In the genomic region with DNA sequence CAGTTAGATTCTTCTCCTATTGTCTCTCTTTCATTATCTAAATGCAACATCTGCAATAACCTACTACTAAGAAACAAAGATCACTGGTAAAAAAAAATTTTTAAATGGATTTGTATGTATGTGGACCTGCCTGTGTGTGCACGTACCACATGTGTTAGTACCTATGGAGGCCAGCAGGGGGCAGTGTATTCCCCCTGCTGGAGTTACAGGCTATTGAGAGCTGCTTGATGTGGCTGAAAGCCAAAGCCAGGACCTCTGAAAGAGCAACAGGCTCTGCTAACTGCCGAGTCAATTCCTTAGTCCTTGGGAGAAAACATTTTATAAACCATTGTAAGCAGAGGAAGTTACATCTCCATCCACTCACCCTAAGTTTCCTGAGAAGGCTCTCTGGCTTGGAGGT, we compare ENCODE assay signal across 10 mouse cellular contexts. TPM values are rescaled to one million over a fixed set of nuclear protein-coding genes. Genes with fewer than 3 reads are reported as not detected.
DNase-seq lines count a peak whose midpoint lies in the region; ATAC-seq lines count a peak whose summit lies in the region.
"Had no signal": no experiment of that assay in that cellular context is flagged by ENCODE, and none has a peak within 500 bp of the region (broad histone marks: within the 10 kb centered on the region; RNA-seq: fewer than 3 reads in every experiment).

No protein-coding gene starts in this region.

- H3K36me3 ChIP-seq in heart, embryonic 11.5 days (ENCODE audit: control insufficient read depth, insufficient read depth, low read length) = no peaks in the 10 kb centered on the region
- H3K36me3 ChIP-seq in splenic B cell, adult 2 months (ENCODE audit: control insufficient read depth, insufficient read depth, low read length, poor library complexity, severe bottlenecking) = no peaks in the 10 kb centered on the region
- no peaks in the 10 kb centered on the region for H3K36me3 ChIP-seq in intestine, embryonic 15.5 days
- H3K36me3 ChIP-seq: heart, embryonic 15.5 days had no signal

- H3K27ac ChIP-seq in heart, embryonic 11.5 days (ENCODE audit: low read depth, low read length) = no peak overlapping the region
- no peak overlapping the region for H3K27ac ChIP-seq in intestine, embryonic 15.5 days
- H3K27ac ChIP-seq: heart, embryonic 15.5 days had no signal

- H3K9ac ChIP-seq in heart, embryonic 11.5 days (ENCODE audit: low read depth, low read length) = no peak overlapping the region
- no peak overlapping the region for H3K9ac ChIP-seq in intestine, embryonic 15.5 days
- H3K9ac ChIP-seq: heart, embryonic 15.5 days had no signal

- H3K9me3 ChIP-seq in heart, embryonic 11.5 days (replicated peaks; ENCODE audit: control insufficient read depth, low read length) = no peaks in the 10 kb centered on the region
- H3K9me3 ChIP-seq in intestine, embryonic 15.5 days = 0 out of 2 replicates have a peak, but pooled peaks cover 4% of the 10 kb centered on the region
- H3K9me3 ChIP-seq: heart, embryonic 15.5 days had no signal

- DNase-seq in heart, adult 11 months = peak; percentile 96
- peak; percentile 63 to 70 for DNase-seq in right cerebral cortex, postnatal 10 days (ENCODE audit: low spot score in 2 of 2)
- no peak for DNase-seq in right cerebral cortex, postnatal 25 days
- peak; percentile 63 to 74 for DNase-seq in cerebellum, postnatal 14 days
- DNase-seq in kidney, postnatal 14 days = peak; percentile 80
- peak; percentile 65 for DNase-seq in splenic B cell, adult 2 months (ENCODE audit: low read depth, low spot score)

- H3K4me2 ChIP-seq in heart, embryonic 11.5 days = no peak overlapping the region
- no peak overlapping the region for H3K4me2 ChIP-seq in intestine, embryonic 15.5 days (replicated peaks)
- H3K4me2 ChIP-seq: heart, embryonic 15.5 days had no signal

- WGBS in heart, embryonic 11.5 days (ENCODE audit: insufficient replicate concordance) = 61% methylated on average over 2 of the region's 2 CpGs
- WGBS in intestine, embryonic 15.5 days = 61% methylated on average over 2 of the region's 2 CpGs

- peaks cover 2% of the 10 kb centered on the region; the same call in 1 of the 2 replicates for H3K4me1 ChIP-seq in heart, embryonic 11.5 days (ENCODE audit: control insufficient read depth, insufficient read depth, low read length)
- 0 out of 2 replicates have a peak, but pooled peaks cover 7% of the 10 kb centered on the region for H3K4me1 ChIP-seq in intestine, embryonic 15.5 days (replicated peaks)
- H3K4me1 ChIP-seq: heart, embryonic 15.5 days had no signal

- ATAC-seq in heart, embryonic 11.5 days (replicated peaks; ENCODE audit: insufficient number of reproducible peaks, low FRiP score, low TSS enrichment) = no peak
- ATAC-seq in intestine, embryonic 15.5 days = no peak

- no peak overlapping the region for H3K4me3 ChIP-seq in heart, embryonic 11.5 days (ENCODE audit: low read depth, low read length)
- H3K4me3 ChIP-seq in intestine, embryonic 15.5 days (replicated peaks) = no peak overlapping the region
- H3K4me3 ChIP-seq: heart, embryonic 15.5 days; myocyte had no signal

- H3K27me3 ChIP-seq in heart, embryonic 11.5 days (ENCODE audit: control insufficient read depth, insufficient read depth, low read length) = no peaks in the 10 kb centered on the region
- no peaks in the 10 kb centered on the region for H3K27me3 ChIP-seq in splenic B cell, adult 2 months (ENCODE audit: control insufficient read depth, insufficient read depth, low read length, poor library complexity, severe bottlenecking)
- H3K27me3 ChIP-seq in intestine, embryonic 15.5 days (replicated peaks) = no peaks in the 10 kb centered on the region
- H3K27me3 ChIP-seq: heart, embryonic 15.5 days had no signal

RNA-seq across cellular contexts. Expression of gene Ece1, which starts 10.6 kb away (rescaled TPM):
- 129 and 157 TPM in 2 replicates for polyA plus RNA-seq in heart, embryonic 11.5 days (2014; fragmentation: Nextera tagmentation; extraction: Ambion mirVana)
- 56.0 and 60.1 TPM in 2 replicates for polyA plus RNA-seq in intestine, embryonic 15.5 days (2015; fragmentation: Nextera tagmentation; extraction: Ambion mirVana)

RNA-seq across cellular contexts. Expression of gene Alpl, which starts 55.3 kb away (rescaled TPM):
- polyA plus RNA-seq in heart, embryonic 11.5 days (2014; fragmentation: Nextera tagmentation; extraction: Ambion mirVana) = 0.86 and 1.2 TPM in 2 replicates
- polyA plus RNA-seq in intestine, embryonic 15.5 days (2015; fragmentation: Nextera tagmentation; extraction: Ambion mirVana) = 3.8 and 4.6 TPM in 2 replicates
